Mouse (Mus musculus) liver, embryonic 16.5 days (tissue): ENCODE measurements at regions not wholly inside any gene's neighbourhood (a gene's known extent, or its start where the extent isn't known, plus 50 kb on each side); places are given as distances from the start of the nearest gene placed in this dataset.

Experiments
- ATAC-seq: fragments of 200-750 bp; cut with Nextera tagmentation; 2 replicates; pipeline ENCODE4 v1.8.0; 2017; ENCODE audit warnings: low read depth, mild to moderate bottlenecking, moderate number of reproducible peaks, moderate library complexity
- H3K27ac ChIP-seq: fragments of 300-500 bp; sonication (generic); 2 replicates; pipeline ENCODE4 v1.5.1; 2014; ENCODE audit warnings: mild to moderate bottlenecking, low read length
- H3K27me3 ChIP-seq: fragments of 300-500 bp; sonication (generic); 2 replicates; pipeline ENCODE4 v1.6.1; 2014; ENCODE audit warnings: low read depth, low read length, mixed read lengths; ENCODE audit not compliant: control insufficient read depth, insufficient read depth
- H3K36me3 ChIP-seq: fragments of 300-500 bp; sonication (generic); 2 replicates; pipeline ENCODE4 v1.6.1; 2014; ENCODE audit warnings: mild to moderate bottlenecking; ENCODE audit not compliant: control insufficient read depth, insufficient read depth
- H3K4me1 ChIP-seq: fragments of 300-500 bp; sonication (generic); 2 replicates; pipeline ENCODE4 v1.6.1; 2014; ENCODE audit warnings: low read depth, low read length, mixed read lengths; ENCODE audit not compliant: control insufficient read depth
- H3K4me2 ChIP-seq: fragments of 300-500 bp; sonication (generic); 2 replicates; pipeline ENCODE4 v1.6.1; 2014; ENCODE audit warnings: low read depth, low read length, mixed read lengths
- H3K4me3 ChIP-seq: fragments of 300-500 bp; sonication (generic); 2 replicates; pipeline ENCODE4 v1.5.1; 2014; ENCODE audit warnings: low read depth, mild to moderate bottlenecking, low read length
- H3K9ac ChIP-seq: fragments of 300-500 bp; sonication (generic); 2 replicates; pipeline ENCODE4 v1.6.1; 2014; ENCODE audit warnings: low read depth, low read length
- H3K9me3 ChIP-seq: fragments of 300-500 bp; sonication (generic); replicated peaks from 2 replicates; pipeline ENCODE4 v1.6.1; 2016; ENCODE audit warnings: low read length; ENCODE audit not compliant: control insufficient read depth
- WGBS: fragments of 180-500 bp; shearing (Covaris S2); extraction: QIAGEN DNeasy Blood & Tissue Kit; methylation state at CpG from one replicate; pipeline ENCODE4 v1.1.7; 2014; ENCODE audit not compliant: insufficient replicate concordance; 5-methylcytosine and 5-hydroxymethylcytosine counted together

GRCm38 (mm10) chr13:44657905-44658414, 71.3 kb upstream of the Jarid2 start:
- Histone ChIP-seq H3K4me2 (no peak overlapping the region), H3K27me3 (no peaks in the 10 kb centered on the region), H3K4me3 (no peak overlapping the region), H3K9ac (no peak overlapping the region), H3K9me3 (no peaks in the 10 kb centered on the region), H3K36me3 (no peaks in the 10 kb centered on the region), H3K4me1 (peaks cover 23% of the 10 kb centered on the region), H3K27ac (no peak overlapping the region)
- no peak for ATAC-seq
- 68% methylated on average over 10 of the region's 10 CpGs for WGBS

GRCm38 (mm10) chr13:44659861-44660260, 69.4 kb upstream of the Jarid2 start:
- Histone ChIP-seq H3K4me1 (peaks cover 38% of the 10 kb centered on the region), H3K4me3 (no peak overlapping the region), H3K36me3 (no peaks in the 10 kb centered on the region), H3K27ac (peak overlapping the region; percentile 25; the same call in 1 of the 2 replicates), H3K4me2 (peak overlapping the region; percentile 33), H3K9ac (peak overlapping the region; percentile 35), H3K27me3 (no peaks in the 10 kb centered on the region), H3K9me3 (no peaks in the 10 kb centered on the region)
- ATAC-seq: peak; percentile 16; the same call in 1 of the 2 replicates
- WGBS: 28% methylated on average over 6 of the region's 6 CpGs

GRCm38 (mm10) chr13:44663062-44663461, 66.2 kb upstream of the Jarid2 start:
- H3K4me2 ChIP-seq: peak overlapping the region; percentile 58
- H3K27me3 ChIP-seq: no peaks in the 10 kb centered on the region
- no peaks in the 10 kb centered on the region for H3K9me3 ChIP-seq
- peak overlapping the region; percentile 56 for H3K9ac ChIP-seq
- H3K36me3 ChIP-seq: no peaks in the 10 kb centered on the region
- WGBS: 11% methylated on average over 11 of the region's 11 CpGs
- H3K27ac ChIP-seq: peak overlapping the region; percentile 89
- peak overlapping the region; percentile 28 for H3K4me3 ChIP-seq
- ATAC-seq: peak; percentile 95
- peaks cover 38% of the 10 kb centered on the region for H3K4me1 ChIP-seq

DNA sequence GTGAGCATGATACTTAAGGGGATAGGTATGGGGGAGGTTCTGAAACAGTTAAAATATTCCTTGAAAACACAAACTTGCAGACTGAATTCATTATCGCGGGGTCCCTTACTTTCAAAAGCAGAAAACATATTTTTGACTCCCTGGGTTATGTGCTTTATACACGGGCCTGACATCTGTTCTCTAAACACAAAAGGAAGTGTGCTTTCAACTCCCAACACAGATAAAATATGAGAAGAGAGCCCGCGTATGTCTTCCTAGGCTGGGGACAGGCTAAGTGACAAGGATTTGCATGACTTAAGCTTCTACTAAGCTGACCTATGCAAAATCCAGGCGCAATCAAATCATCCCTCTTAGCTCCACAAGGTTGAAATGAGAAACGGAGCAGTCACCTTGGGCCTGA, 65.5 kb upstream of the Jarid2 start:
- H3K9ac ChIP-seq: peak overlapping the region; percentile 56
- ATAC-seq: no peak
- no peaks in the 10 kb centered on the region for H3K36me3 ChIP-seq
- H3K4me1 ChIP-seq: peaks cover 38% of the 10 kb centered on the region
- H3K27ac ChIP-seq: peak overlapping the region; percentile 89
- no peaks in the 10 kb centered on the region for H3K27me3 ChIP-seq
- WGBS: 32% methylated on average over 7 of the region's 7 CpGs
- no peaks in the 10 kb centered on the region for H3K9me3 ChIP-seq
- H3K4me2 ChIP-seq: peak overlapping the region; percentile 58
- no peak overlapping the region for H3K4me3 ChIP-seq

DNA sequence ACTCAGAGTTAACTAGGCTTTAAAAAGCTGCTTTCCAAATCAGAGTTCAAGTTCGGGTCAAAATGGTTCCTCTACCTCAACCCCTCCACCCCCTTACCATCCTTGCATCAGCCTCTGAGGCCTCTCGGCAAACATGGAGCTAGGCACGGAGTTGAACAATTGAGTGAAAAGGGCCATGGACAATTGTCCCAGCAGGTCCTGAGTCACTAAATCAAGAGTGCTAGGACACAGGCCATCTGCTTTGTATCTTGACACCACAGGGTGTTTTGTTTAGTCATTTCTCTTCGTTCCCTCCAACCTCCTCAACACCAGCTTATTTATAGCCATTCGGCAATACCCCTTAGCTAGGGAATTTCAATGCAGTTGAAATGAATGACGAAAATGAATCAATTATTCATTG, 59.5 kb upstream of the Jarid2 start:
- no peaks in the 10 kb centered on the region for H3K9me3 ChIP-seq
- no peak overlapping the region for H3K9ac ChIP-seq
- WGBS: 74% methylated on average over 6 of the region's 6 CpGs
- H3K27ac ChIP-seq: no peak overlapping the region
- H3K4me2 ChIP-seq: no peak overlapping the region
- no peak overlapping the region for H3K4me3 ChIP-seq
- H3K27me3 ChIP-seq: peaks cover 13% of the 10 kb centered on the region
- H3K36me3 ChIP-seq: no peaks in the 10 kb centered on the region
- H3K4me1 ChIP-seq: no peaks in the 10 kb centered on the region
- ATAC-seq: no peak

DNA sequence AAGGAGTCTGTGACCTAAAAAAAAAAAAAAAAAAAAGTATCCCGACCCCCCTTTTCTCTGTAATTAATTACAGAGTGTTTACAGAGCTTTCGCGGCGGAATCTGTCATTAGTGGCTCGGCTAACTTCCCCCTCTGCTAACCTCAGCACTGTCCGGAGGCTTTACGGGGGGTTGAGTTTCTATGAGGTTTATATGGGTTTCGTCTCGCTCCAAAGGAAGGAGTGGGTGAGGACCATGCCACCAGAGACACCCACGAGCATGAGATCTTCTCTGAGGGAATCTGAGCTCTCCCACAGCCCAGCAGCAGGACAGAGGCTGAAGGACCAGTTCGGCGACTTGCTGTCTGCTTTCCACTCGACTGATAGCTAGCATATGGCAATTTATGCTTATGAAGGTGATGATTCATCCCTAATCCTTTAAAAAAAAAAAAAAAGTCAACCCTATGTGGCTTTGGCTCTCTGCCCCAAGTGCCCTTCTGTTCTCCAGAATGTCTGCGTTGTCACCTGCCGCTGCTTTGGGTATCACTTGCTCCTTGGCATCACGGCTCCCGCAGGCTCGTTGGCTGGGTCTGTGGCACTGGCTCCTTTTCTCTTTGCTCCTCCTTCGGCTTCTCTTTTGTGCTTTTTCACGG, 55.8 kb upstream of the Jarid2 start:
- H3K36me3 ChIP-seq: no peaks in the 10 kb centered on the region
- H3K4me2 ChIP-seq: peak overlapping the region; percentile 33
- H3K27ac ChIP-seq: no peak overlapping the region
- no peak for ATAC-seq
- 0 out of 2 replicates have a peak overlapping the region, but pooled peaks have one; percentile 1 for H3K4me3 ChIP-seq
- H3K9me3 ChIP-seq: no peaks in the 10 kb centered on the region
- H3K4me1 ChIP-seq: no peaks in the 10 kb centered on the region
- no peak overlapping the region for H3K9ac ChIP-seq
- 8% methylated on average over 20 of the region's 20 CpGs for WGBS
- H3K27me3 ChIP-seq: peaks cover 17% of the 10 kb centered on the region

- Histone ChIP-seq H3K4me3 (no peak overlapping the region), H3K4me2 (peak overlapping the region; percentile 33), H3K36me3 (no peaks in the 10 kb centered on the region), H3K9me3 (no peaks in the 10 kb centered on the region), H3K4me1 (no peaks in the 10 kb centered on the region), H3K27me3 (peaks cover 17% of the 10 kb centered on the region), H3K9ac (no peak overlapping the region), H3K27ac (no peak overlapping the region)
- no peak for ATAC-seq
- WGBS: 12% methylated on average over 12 of the region's 12 CpGs
These were observed 55.3 kb upstream of the Jarid2 start for GRCm38 (mm10) chr13:44673967-44674357.

DNA sequence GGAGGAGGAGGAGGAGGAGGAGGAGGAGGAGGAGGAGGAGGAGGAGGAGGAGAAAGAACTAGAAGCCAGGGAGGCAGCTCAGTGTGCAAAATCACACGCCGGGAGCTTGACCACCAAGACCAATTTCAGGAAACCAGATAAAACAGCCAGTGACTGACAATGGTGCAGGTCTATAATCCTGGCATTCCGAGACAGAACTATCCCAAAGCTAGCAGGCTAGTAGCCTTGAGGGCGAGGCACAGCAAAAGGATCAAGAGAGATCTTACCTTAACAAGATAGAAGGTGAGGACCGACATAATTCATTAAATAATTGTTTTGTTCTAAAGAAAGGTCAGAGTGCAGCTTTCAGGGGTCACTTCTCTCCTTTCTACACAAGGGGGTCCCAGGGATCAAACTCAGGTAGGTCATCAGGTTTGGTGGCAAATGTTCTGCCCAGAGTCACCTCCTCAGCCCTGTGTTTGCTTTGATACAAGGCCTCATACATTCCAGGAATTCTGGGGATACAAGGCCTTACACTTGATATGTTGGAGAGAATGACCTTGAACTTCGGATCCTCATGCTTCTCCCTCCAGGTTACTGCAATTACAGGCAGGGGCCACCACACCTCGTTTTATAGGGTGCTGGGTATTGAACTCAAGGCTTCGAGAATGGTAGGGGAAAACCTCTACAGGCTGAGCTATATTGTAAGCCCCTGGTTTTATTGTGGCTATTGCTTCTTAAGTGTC, 54.2 kb upstream of the Jarid2 start:
- Histone ChIP-seq H3K4me1 (no peaks in the 10 kb centered on the region), H3K4me2 (no peak overlapping the region), H3K27ac (no peak overlapping the region), H3K36me3 (no peaks in the 10 kb centered on the region), H3K4me3 (no peak overlapping the region), H3K9ac (no peak overlapping the region), H3K27me3 (peaks cover 17% of the 10 kb centered on the region), H3K9me3 (no peaks in the 10 kb centered on the region)
- 51% methylated on average over 8 of the region's 8 CpGs for WGBS
- ATAC-seq: no peak

GRCm38 (mm10) chr13:44676041-44676440, 53.2 kb upstream of the Jarid2 start:
- Histone ChIP-seq H3K9me3 (no peaks in the 10 kb centered on the region), H3K4me3 (no peak overlapping the region), H3K27me3 (peaks cover 17% of the 10 kb centered on the region), H3K27ac (no peak overlapping the region), H3K9ac (no peak overlapping the region), H3K4me2 (no peak overlapping the region), H3K4me1 (no peaks in the 10 kb centered on the region), H3K36me3 (no peaks in the 10 kb centered on the region)
- 71% methylated on average over 6 of the region's 6 CpGs for WGBS
- no peak for ATAC-seq
